Mouse (Mus musculus) kidney, adult 8-10 months (tissue): ENCODE data around the gene Rxra.
A peak's percentile ranks its signal among the peaks of the same experiment; 100 is the strongest.

ENCODE experiments used
- DNase-seq, 2 experiments: peaks; one replicate each; pipeline ENCODE4 v3.0.0; 2022

The Rxra gene

DNA sequence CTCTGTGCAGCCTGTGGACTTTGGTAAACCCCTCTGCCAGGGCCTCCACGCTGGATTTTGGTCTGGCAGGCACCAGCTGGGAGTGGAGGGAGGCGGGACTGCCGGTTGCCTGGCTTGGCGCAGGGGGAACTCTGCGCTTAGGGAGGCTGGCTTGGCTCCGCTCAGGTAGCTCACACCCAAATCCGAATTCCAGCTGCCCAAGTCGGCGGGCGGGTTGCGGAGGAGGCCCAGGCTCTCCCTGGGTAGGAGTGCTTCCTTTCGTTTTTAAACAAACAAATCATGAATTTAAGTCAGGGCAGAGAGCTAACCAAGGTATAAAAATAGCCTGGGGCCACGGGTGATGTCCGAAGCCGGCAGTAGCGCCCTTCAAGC, at the start of gene Rxra:
Gene Rxra, plus strand, starts transcription at position 335 of the 372 bp plus-strand sequence.
- DNase-seq: peak; percentile 87 to 88

DNA sequence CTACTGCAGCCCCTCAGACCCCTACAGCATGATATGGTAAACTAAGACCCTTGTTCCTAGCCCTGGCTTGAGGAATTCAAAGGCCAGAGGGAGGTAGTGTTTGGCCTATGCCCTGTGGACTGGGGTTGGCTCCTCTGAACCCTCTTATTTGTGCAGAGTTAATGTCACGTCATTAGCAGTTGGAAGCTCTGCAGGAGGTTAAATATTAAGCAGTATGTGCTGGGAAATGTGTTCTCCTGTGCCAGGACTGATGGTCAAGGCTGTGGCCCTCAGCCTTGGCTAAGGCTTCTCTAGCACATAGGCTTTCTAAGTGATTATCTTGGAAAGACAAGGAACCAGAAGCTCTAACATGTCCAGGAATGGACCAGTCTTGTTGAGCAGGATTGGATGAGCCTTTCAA, 49.6 kb upstream of the Rxra start:
- DNase-seq: peak; percentile 75 to 86

DNA sequence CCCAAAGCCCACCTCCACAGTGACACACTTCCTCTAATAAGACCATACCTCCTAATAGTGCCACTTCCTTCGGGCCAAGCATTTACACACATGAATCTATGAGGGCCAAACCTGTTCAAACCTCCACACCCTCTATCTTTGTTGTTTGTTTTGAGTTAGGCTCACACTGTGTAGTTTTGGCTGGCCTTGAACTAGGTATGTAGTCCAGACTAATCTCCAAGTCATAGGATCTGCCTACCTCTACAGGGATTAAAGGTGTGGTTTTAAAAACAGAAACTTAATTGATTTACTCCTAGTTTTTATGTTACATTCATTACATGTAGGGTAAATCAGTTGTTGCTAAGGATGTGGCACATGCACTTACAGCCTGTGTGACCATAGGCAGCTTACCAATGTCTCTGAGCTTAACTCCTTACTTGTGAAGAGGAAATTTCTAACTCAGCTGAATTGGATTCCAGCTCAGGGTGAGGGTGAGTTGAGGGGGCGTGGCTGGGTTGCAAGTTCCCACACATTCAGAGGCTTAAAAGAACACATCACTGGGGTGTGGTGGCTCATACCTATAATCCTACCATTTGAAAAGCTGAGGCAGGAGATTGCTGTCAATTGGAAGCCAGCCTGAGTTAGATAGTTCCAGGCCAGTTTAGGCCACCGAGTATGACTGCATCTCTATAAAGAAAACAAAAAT, 45.5 kb upstream of the Rxra start:
- DNase-seq: no peak

DNA sequence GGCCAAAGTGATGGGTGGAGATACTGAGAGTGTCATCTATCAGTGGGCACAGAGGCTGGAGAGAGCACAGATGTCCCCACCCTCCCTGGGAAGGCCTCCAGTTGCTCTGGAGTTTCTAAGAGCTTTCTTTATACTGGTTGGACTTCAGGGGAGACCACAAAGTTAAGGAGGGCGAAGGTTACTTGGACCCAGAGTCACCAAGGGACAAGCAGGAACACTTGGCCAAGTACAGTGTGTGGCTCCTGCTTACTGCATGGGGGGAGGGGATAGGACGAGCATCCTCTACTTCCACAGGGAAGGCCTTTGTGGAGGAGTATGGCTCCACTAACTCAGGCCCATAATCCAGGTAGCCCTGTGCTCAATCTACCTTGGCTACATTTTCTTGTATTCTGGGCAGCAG, 42.8 kb upstream of the Rxra start:
- DNase-seq: no peak

DNA sequence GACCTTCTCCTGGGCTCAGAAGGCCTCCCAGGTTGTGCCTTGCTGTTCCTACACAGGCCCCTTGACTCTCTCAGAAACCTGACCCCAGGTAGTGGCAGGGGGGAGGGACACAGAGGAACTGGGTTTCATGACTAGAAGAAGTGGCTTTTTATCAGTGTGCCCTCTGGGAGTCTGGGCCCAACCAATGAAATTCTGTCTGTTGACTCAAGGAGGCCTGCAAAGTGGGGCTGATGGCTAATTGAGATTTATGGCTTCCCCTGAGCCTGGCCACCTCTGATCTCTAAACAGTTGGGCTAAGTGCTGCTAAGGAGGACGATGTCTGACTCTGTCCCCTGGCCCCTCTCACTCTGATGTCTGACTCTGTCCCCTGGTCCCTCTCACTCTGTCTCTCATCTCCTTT, 42.2 kb upstream of the Rxra start:
- DNase-seq: no peak

DNA sequence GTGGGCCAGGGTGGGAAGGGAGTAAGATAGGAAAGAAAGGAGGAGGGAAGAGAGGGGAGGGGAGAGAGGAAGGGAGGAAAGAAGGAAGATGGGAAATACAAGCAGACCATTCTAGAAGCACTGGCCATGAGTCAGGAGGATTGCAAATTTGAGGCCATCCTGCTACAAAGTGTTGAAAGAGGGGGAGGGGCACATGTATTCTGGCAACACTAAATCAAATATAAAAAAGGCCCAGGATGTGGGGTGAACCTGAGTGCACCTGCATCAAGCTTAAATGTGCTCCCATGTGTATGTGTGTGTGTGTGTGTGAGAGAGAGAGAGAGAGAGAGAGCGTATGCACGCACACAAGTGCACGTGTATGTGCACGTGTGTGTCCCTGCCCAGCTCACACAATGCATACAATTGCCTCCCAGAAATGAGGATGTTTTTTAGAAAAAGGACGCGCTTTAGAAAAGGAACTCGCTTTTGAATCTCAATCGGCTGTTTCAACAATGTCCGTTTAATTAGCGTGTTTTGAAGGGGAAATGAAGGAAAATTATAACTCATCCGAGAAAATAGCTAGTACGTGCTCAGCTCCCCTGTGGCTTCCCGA, 41.0 kb upstream of the Rxra start:
- DNase-seq: no peak

DNA sequence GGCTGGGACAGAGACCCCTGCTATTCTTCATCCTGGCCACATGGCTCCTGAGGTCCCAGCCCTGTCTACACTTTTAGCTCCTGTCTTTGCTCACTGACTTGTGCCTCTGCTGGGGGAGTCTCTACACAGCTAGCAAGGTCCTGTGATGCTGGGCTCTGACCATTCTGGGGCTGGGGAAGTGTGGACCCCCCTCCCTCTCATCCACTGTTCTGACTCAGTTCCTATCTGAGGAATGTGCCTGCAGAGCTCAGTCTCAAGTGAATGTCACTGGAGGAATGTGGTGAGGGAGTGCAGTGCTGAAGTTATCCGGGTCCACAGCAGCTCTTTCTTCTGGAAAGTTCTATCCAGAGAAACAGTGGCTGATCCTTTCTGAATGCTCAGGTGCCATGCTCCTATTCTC, 39.4 kb upstream of the Rxra start:
- DNase-seq: no peak

DNA sequence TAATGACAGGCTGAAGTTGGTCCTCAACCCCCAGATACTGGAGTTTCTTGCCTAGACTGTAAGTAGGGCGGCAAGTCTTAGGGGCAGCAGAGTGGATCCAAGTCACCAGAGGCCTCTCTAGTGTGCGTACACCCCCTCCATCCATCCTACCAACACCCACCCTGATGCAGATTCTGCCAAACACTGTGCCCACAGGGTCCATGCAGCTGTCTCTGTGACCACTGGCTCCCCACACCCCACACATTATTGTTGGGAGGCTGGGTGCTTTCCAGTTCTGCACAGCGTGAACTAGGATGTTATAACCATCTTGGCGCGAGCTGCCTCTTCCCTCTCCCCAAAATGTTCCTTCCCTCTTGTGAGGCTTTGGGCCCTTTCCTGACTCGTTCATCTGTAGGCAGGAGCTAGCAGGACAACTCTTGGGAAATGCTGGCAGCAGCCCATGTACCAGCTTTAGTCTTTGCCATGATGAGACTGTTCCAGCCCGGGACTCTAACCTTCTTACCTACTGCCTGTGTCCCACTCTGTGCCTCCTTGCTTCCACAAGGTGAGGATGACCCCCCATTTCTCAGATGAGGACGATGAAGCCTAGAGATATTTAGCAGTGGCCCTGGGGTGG, 38.9 kb upstream of the Rxra start:
- no peak for DNase-seq

DNA sequence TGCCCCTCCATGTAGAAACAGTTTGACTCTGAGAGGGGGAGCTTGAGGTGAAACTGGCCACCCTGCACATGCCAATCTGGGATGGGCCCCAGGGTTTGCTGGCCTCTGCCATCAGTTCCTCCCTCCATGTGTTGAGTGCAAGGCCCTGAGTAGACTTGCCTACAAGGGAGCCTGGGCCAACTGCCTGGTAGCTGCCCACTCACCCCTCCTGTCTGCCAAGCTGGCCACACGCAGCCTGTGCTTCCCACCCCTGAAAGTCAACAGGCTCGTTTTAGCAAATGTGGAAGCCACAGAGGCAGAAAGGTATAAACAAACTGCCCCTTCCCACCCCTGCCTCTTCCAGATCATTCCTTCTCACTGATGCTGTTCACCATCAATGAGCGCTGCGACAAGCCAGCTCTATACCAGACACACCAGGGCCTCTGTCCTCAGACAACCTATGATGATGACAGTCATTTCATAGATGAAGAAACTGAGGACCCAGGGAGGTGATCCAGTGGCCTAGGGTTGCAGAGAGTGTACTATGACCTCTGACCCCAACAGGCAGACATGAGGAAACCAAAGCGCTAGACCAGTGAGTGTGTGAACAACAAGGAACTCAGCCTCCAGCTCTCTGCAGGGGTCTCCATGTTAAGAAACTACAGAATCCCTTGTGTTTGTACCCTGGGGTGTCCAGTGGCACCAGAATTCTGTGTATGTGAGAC, 36.5 kb upstream of the Rxra start:
- no peak for DNase-seq

DNA sequence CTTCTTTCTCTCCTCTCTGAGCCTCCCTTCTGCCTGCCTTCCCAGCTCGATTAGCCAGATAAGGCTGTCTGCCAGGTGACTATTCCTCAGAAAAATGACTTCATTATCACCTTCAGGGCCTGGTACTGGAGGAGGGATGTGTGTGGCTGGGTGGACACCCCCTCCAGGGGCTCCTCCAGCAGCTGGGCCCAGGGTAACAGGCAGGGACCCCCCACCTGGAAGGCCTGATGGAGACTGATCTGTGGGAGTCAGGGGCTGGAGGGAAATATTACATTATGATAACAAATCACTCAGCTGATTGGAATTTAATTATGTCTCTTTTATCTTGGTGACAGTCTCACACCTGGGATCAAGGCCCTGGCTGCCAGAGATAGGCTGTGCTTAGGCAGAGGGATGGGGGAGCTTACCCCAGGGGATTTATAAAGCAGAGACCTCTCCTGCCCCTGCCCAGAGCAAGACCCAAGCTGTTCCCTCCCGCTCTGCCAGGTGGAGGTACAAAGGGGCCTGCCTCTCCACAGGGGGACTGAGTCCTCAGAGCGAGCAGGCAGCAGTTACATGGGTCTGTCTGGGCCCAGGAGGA, 35.2 kb upstream of the Rxra start:
- no peak for DNase-seq

DNA sequence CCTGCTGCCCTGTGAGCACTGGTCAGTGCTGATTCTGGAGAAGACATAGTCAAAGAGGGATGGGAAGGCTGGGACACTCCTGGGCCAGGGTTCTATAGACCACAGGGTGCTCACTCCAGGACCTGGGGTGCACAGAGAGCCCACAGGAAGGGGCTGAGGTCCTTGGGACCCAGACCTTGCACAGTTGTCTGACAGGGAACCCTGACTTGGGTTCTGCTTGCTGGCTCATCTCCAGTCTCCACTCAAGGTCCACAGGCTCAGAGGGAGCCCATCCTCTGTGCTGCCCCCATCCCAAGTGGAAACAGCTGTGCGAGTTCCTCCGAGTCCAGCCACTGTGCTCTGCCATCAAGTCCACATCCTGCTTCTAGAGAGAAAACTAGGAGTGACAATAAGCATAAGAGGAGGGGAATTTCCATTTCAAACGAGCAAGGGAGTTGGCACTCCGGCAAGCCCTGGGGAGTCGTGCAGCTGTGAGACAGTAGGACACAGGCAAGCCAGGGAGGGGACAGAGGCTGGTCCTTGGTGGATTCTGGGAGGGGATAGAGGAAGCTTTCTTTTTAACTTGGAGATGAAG, 31.6 kb upstream of the Rxra start:
- DNase-seq: no peak

DNA sequence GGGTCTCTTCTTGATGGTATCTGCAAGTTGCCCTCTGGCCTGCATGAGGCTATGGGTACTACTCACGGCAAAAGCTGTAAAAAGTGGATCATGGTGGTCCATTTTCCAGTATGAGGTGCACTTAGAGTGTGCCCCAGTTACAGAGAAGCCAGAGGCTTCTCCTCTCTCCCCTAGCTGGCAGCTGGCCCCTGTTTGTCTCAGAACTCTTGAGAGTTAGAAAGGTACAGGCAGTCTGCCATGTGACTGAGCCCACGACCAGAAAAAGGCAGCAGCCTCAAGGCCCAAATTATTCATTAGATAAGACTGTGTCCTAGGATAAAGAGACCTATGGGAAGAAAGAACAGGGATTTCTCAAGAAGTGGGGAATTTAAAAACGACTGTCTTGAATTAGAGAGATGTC, 30.8 kb upstream of the Rxra start:
- DNase-seq: no peak

DNA sequence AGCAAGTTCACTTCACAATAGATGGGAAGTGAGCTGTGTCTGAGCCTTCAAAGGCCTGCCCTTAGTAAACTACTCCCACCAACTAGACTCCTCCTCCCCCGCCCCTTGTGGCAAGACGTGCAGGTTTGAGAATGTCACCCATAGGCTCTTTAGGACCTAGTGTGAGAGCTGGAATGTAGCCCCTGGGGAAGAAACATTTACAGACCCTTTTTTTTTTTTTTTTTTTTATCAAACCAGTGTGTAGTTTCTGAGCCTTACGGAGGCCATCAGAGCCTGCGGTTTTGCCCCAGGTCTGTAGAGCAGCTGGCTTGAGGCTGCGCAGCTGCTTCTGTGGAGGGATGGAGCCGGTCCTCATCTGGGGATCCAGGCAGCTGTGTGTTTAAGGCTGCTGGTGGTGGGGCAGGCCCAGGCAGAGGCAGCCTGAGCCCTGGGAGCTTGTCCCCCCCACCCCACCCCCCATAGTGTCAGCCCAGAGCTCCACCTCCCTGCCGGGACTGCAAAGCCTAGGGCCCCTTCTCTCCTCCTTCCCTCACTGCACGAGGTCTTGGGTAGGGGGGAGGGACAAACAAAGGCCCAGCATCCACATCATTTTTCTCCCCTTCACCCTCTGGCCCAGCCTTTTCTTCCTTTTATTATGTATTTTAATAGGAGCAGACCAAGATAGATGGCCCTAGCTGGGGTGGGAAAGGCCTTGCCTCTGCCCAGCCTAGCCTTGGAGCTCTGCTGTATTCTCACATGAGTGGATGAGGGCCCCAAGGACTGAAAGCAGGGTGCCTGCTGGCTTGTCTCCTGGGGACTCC, 26.2 kb upstream of the Rxra start:
- DNase-seq: no peak

DNA sequence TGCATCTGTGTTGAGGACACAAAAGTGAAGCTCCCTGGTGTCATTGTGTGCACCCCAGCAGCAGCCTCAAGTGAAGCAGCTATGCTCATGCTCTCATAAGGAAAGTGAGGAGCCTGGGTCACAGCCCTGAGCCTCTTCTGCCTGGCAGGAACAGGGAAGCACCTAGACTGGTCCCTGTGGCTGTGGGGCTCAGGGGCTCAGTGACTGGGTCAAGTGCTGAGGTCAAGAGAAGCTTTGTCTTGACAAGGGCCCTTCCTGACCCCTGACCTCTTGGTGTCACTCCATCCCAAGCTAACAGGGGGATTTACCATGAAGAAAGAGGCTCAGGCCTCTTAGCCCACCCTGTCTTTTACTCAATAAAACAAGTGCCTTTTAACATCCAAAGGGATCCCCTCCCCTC, 25.2 kb upstream of the Rxra start:
- no peak for DNase-seq

DNA sequence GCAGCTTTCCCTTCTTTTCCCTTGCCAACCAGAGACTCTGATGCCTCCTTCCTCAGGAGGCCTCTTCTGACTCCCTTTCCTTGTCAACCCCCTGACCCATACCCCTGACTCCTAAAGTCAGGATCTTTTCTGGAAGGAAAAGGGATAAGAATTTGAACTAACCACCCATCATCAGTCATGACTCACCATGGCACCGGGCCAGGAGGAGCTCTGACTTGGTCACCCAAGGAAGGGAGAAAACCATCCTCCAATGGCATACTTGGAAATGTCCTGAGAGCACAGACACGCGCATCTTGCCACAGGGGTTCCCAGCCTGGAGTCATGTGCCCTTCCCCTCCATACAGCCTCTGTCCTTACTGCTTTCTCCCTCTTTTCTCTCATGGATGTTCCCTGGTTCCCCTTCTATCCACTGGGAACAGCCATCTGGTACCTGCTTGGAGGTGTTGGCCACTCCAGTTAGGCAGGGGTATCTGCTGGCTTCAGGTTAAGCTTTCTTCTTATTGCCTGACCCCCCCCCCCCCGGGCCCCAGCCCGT, 22.7 kb upstream of the Rxra start:
- DNase-seq: no peak

DNA sequence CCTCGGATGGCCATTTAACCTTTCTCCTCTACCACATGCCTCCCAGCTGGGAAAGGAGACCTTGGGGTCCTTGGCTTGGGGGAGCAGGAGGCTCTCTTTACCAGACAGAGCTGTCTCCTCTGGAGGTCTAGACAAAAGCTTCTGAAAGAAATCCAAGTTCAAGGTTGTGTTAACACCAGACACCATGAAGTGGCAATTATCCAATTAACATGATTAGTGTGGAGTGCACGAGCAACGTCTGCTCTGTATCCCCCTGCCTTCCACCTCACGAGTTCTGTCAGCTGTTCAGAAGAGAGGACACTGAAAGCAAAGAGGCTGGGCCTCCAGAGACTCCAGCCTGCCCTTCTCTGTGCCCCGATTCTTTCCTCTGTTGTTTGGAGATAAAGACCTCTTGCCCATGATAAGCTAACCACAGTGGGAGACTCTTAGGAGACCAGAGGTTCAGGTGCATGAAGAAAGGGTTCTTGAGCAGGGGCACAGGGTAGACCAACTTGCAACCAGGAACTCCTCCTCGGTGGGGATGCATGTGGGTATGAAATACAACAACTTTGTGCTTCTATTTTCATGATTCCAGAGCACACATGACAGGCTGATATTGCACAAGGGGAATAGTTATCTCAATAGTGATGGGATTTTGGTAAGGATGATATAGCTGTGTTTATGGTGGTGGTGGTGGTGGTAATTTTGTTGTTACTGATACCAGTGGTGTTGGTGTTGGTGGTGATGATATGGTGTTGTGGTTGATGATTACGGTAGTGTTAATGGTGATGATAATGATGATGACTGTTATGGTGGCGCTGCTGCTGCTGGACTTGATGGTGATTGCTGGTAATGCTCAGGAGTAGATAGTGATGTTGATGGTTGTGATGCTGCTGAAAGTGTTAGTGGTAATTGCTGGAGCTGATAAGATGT, 21.7 kb upstream of the Rxra start:
- DNase-seq: no peak

DNA sequence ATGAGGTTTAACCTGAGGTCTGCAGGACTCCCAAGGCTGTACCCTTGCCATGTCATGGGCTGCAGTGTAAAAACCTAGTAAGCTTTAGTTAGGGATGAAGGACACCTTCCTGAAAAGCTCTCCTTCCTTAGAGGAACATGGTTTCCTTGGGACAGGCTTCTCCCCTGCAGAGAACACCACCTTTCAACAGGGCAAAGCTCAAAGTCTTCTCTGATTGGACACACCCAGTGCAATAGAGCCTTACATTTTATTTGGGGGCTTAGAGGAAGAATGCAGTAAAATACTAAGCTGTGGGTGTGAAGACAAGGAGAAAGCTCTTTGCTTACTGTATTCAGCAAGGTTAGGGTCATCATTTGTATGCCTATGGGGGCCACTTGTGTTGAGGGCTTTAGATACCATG, 19.7 kb upstream of the Rxra start:
- no peak for DNase-seq

DNA sequence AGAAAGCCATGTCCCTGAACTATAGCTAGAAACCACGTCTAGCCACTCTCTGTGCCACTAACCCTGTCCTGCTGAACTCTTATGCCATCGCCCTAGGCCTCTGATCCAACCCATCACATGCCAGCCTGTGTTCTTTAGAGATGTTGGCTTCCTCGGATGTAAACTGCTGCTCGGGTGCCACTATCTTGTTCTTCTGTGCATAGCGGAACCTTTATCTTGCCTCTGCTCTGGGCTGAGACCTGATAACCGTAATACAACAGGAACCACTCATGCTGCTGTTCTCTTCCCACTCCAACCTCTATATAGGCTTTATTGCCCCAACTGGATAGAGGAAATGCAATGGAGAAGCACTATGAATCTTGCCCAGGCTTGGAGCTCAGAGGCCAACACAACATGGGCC, 11.0 kb upstream of the Rxra start:
- DNase-seq: no peak

DNA sequence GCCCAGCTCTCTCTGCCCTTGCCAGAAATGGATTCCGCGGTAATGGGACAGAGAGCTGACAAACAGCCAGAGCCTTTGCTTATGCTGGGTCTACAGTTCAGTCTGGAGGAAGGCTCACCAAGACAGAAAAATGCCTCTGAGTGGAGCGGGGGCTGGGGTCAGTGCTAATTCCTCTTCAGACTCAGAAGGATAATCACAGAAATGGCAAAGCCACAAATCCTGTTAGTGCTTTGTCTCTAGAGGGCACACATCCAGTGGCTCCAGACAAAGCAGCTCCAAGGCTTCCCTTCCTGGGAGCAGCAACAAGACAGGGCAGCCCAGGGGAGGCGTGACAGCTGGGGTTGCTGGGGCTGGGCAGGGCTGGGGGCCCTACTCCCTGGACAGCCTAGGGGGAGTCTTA, 9.5 kb upstream of the Rxra start:
- DNase-seq: no peak

DNA sequence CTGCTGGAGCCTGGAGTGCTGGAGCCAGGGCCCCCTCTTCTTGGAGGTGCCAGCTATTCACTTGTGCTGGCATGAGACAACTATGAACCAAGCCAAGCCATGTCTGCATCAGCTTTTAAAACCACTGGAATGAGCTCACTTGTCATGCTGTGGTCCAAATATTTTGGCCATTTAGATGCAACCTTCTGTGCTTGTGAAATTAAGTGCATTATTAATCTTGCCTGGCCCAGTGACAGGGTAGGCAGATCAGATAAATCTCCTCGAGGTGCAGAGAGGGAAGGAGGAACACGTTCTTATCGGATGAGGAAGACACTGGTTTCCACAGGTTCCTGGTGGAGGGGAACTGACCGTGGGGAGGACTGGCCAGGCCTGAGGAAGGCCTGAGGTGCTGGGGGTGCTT, 8.6 kb upstream of the Rxra start:
- DNase-seq: no peak

DNA sequence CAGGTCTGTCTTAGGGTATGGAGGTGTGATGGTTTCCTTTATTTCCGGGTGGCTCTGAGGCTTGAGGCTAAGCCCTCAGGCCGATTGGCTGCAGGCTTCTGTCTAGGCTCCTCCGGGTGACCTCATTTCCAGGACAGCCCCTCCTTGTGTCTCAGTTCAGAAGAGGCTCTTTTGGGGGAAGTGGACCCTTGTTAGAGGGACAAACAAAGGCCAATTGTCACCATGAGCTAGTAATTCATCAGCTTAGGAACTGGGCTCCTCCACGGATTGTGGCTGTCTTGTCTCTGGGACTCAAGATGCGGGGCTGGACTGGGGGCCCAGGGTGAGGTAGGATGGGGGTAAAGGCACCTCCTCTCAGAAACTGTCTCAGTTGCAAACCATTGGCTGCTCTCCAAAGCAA, 5.5 kb upstream of the Rxra start:
- no peak for DNase-seq
